Mouse (Mus musculus) heart, adult 11 months (tissue): ENCODE measurements around the gene Tbc1d1.

Experiments
- DNase-seq: peaks from one replicate; pipeline ENCODE4 v3.0.0; 2022

Gene Tbc1d1

DNA sequence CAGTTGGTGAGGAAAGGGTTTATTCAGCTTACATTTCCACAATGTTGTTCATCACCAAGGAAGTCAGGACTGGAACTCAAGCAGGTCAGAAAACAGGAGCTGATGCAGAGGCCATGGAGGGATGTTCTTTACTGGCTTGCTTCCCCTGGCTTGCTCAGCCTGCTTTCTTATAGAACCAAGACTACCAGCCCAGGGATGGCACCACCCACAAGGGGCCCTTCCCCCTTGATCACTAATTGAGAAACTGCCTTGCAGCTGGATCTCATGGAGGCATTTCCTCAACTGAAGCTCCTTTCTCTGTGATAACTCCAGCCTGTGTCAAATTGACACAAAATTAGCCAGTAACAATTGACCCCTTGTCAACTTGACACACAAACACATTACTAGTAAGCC is 204.8 kb downstream of the Tbc1d1 start:
- DNase-seq, result peak; percentile 94

DNA sequence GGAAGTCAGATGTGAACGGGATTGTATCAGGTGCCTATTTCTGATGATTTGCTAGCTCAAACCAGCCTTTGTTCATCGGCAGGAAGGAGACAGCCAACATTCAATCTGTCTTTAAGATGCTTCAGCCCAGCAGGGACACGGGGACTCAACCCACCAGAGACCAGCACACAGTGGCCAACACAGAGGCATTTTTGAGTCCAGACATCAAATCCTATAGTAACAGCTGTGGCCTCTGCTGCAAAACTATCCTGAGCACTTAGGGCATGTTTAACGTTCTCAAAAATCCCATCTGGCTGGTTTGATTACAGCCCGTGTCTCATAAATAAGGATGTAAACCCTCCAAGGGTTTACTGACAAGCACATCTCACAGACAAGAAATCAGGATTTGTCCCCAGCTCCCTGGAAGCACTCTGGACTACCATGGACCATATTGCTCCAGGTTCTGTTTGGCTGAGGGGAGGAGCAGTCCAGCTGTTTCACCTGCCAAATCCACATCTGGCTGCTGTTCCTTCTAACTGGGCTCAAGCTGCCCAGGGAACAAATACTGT is 207.8 kb downstream of the Tbc1d1 start:
- no peak for DNase-seq

DNA sequence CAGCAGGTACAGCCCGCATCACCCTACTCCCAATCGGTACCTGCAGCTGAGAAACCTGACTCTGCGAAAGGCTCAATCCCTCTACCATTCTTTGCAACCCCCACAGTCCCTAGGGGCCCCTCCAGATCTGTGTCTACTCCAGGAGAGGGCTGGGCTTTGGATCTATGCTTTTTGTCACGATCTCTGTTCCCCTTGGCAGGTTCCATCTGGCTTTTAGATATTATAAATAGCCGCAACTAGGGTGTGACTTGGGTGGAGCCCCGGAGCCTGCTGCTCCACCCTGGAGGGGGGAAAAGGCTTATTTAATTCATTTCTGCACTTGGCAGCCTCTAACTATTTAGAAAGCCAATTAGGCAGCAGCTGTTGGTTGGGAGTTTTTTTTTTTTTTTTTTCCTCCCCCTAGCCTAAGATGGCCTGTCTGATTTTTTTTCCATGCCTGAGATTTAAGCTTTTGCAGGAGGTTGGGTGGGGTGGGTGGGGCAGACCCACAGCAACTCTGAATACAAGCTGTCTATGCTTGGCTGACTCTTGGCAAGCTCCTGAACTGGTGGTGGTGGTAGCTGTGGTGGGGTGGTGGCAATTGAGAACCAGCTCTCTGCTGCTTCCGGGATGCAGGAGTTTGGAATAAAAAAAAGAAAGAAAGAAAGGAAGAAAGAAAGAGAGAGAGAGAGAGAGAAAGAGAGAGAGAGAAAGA is 208.5 kb downstream of the Tbc1d1 start:
- peak; percentile 99 for DNase-seq

DNA sequence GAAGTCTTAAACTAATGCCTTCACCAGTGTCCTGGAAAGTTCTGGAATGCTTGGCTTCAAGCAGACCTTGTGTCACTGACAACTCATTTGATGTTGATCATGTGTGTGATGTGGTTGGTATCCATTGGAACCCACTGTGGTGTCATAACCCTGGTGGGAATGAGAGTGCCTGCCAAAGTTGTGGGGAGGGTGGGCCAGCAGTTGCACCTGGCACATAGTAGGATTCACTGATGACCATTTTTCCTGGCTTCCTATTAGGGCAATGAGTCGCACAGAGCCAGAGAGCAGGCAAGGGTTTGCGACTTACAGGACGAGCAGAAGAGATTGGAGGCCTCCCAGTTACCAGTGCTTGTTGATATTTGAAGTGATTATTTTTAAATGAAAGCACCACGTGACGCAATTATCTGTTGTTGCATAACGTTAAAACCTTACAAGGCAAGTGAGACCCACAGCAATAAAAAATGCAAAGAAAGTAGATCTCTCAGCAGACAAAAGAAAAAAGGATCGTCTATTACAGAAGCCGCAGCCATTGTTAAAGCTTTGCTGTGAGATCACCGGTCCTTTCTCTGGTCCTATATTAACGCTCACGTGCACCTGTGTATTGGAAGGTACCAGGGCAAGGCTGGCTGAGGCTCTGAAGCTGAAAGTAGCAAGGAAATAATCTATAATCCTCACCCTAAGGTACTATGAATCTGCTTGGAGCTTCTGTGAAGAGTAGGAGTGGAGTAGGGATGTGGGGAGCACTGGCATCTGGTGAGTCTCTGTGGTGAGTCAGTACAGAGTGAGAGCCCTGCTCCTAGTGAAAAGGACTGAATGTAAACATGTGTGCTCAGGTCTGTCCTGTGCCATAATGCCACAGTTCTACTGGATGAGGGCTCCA is 209.3 kb downstream of the Tbc1d1 start:
- peak; percentile 91 for DNase-seq

DNA sequence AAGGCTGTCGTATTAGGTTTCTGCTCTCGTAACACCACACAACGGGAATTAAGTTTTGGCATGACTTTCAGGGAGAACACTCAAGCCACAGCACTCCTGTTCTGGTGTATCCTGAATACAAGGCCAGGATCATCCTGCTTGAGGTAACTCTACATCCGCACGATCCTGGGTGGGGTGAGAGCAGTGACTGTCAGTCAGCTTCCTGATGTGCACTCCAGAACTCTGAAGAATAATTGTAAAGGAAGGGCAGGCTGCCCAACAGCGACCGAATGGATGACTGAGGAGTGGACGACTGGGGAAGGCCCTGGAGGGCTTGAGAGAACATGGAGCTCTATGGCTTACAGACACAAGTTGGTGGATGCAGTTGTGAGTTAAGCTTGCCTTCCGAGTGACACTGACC is 210.0 kb downstream of the Tbc1d1 start:
- peak; percentile 95 for DNase-seq

DNA sequence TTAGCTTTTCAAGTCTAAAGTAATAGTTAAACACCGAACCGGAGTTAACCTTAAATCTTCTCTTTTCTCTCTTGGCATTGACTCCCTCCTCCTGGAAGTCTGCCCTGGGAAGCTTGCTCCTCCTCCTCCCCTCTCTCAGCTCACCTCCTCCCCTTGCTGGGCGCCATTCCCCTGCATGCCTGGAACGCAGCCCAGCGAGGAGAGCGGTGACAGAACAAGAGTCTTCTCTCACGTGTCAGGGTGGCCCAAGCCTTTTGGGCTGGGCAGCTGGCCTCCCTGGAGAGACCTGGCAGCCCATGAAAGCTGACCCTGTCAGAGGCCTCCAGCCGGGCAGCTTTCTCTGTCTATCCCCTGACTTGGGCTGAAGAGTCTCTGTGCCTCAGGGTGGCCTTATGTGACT is 211.3 kb downstream of the Tbc1d1 start:
- peak; percentile 99 for DNase-seq

DNA sequence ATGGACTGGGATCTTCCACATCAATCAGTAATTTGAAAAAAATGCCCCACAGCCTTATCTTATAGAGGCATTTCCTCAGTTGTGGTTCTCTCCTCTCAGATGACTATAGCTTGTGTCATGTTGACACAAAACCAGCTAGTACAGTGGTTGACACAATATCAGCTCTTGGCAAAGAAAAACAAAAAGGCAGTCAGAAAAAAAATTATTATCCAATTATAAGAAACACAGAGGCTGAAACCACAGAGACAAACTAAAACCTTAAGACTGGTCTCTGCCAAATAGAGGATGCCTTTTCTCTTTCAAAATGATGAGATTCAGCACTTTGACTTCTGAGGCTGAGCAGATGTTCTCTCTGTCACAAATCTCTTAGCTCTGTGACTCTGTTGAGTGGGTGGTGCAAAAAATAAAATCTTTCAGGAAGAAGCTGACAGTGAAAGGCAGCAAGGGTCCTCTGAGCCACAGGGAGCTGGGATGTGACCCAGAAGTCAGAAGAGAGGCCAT is 215.3 kb downstream of the Tbc1d1 start:
- DNase-seq, result peak; percentile 97

DNA sequence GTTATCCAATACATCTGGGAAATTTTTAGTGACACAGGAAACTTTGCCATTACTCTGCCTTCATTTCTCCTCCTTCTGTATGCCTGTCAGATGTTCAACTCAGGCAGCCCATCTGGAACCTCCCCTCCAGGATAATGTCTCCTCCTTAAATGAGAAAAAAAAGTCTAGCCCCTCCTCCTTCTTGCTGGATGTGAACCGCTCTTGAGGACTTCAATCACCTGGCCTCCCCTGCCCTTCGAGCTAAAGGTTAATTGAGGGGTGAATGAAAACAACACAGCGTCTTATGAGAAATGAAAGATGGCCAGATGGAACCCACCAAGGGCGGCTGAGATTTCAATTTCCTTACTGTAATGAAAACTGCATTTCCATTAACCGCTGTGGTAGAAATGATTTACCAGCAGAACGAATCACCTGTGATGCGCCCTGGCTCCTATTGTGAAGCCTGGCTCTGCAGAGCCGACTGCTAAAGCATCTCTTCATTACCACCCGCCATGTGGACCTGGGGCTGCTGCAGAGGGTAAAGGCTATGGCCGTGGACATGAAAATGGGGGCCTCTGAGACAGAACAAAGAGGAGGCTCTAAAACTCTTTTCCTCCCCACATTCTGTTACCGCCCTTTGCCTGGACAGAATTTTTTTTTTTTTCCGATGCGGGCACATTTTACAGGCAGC is 216.3 kb downstream of the Tbc1d1 start:
- DNase-seq, result no peak

DNA sequence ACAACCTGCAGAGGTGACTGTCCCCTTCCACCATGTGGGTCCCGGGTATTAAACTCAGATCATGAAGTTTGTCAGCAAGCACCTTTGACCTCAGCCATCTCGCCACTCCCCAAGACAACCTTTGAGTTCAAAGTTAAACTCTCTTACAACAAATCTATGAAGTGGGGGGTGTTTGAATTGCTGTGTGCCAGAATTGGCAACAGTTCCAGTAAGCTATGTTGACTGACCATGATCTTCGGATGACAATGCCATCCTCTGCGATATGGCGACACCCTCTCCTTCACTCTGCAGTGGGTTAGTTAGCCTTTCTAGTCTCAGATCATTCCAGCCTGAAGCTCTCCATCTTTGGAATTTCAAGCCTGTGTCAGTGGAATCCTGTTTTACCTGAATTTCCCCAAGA is 217.6 kb downstream of the Tbc1d1 start:
- DNase-seq, result no peak

DNA sequence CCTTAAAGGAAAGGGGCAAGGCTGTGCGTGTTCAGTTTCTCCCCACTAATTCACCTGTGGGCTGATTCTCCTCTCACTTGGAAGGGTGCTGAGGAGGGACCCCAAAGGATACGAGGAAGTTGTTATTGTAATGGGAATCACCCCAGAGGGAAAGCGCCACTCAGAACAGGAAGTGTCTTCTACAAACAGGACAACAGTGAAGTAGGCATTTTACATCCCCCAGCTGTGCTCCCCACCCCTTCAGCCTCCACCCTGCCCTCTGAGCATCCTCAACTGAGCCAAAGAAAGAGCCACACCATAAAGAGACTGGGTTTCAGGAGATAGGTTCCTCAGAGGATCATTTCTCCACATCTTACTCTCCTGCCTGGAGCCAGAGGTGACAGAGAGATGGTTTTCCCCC is 219.7 kb downstream of the Tbc1d1 start:
- peak; percentile 95 for DNase-seq

DNA sequence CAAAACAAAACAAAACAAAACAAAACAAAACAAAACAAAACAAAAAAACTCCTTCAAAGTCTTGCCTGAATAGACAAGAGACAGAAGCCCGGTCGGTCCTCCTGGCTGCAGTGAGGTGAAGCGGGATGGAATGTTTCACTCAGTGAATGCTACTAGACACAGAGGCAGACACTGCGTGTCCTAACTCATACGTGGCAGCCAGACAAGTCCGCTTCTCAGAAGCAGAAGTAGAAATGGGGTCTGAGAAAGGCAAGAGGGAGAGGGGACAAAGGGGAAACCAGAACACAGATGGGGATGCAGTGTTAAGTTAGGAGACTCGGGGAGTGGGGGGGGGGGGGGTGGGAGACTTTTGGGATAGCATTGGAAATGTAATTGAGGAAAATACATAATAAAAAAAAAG is 220.4 kb downstream of the Tbc1d1 start:
- peak; percentile 95 for DNase-seq

DNA sequence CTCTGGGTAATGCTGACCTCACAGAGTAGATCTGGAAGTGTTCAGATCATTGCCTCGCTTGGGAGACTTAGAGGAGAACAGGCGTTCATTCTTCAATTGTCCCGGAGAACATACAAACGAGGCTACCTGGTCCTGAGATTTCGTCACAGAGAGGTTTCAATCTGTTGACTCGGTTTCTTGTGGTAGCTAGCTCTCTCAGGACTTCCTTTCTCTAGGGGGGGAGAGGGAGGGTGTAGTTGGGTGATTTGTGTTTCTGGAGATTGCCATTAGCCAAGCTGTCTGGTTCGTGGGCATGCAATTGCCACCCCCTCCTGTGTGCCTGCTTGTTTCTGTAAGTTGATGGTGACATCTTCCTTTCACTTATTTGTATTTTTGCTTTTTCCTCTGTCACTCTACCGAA is 221.6 kb downstream of the Tbc1d1 start:
- DNase-seq, result peak; percentile 90

DNA sequence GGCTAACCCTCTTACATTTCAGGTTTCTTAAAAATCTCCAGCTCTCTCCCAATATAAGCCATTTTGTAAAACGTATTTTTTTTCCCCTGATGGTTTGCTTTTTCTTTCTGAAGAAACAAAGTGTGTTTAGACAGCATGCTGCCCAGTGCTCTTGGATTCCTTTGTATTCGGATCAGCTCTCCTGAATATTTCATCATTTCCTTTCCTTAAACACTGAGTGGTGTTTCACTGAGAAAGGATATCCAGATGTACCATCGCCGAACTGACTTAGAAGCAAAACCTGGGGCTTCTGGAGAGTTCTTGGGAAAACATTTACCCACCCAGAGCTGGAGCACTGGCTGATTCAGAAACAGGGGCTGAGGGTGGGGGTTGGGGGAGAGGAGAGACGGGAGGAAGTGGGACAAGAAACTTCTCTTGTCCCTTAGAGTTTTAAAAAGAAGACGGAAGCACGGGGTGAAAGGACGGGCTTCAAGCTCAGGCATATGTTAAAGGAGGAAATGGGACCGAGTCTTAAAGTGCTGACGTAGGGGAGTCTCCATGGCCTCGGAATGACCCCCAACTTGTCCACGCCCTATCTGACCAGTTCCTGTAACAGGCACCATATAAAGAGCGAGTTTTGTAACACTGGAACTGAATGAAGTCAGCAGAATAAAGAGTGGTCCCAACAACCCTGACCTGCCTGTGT is 222.6 kb downstream of the Tbc1d1 start:
- DNase-seq, result peak; percentile 98

DNA sequence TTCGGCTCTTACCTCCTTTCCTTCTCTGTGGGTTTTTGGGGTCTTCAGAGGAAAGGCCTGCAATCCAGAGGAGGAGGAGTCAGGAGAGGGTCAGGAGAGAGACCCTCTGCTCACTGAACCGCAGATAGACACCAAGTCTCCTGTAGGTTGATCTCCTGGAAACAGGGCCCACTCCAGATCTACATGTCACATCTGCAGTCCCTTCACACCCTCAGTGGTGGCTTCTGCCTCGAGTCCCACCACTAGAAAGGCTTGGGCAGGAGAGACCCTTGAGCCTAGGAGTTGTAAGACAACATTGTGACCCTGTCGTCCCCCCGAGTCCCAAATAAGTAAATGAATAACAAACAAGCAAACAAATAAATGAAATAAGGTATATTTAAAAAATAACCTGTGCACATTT is 223.7 kb downstream of the Tbc1d1 start:
- DNase-seq, result peak; percentile 91

DNA sequence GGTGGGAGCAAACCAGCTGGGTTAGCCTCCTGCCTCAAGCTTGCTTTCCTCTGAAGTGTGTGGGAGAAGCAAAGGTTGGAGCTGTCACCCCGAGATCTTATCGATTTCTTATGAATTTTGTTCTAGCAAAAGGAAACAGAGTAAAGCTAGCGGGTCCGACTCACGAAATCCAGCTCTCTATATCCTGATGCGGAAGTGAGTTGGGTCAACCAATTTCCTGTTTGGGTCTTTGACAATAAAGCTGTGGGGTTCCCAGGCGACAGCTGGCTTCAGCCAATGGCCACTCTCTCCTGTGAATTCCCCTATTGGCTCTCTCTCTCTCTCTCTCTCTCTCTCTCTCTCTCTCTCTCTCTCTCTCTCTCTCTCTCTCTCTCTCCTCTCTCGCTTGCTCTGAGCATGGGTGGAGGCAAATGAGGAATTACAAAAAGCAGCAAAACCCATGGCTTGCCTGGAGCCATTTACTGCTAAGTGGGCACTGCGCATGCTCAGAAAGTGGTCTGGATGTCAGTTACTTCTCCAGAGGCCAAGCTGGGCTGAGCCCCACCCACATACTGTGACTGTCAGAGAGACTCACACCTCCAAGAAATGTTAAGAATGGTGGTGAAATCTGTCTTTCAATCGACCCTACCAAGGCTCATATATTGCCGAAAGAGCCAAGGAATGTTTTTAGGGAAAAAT is 224.7 kb downstream of the Tbc1d1 start:
- peak; percentile 98 for DNase-seq

DNA sequence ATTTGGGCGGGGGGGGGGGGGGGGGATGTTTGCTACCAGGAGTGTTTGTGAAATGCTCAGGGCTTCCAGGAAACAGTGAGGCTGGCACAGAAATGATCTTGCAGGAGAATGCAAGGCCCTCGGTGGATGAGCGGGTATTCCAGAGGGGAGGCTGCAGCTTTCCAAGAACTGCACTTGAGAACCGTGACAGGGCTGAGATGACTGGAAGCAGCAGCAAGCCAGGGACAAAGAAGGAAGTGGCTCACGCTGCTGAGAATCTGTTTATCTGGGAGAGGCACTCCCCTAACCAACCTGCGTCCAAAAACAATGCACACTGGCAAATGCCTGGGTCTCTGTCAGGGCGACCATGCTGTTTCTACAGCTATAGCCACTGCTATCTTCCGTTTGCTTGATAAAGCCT is 225.4 kb downstream of the Tbc1d1 start:
- peak; percentile 92 for DNase-seq

DNA sequence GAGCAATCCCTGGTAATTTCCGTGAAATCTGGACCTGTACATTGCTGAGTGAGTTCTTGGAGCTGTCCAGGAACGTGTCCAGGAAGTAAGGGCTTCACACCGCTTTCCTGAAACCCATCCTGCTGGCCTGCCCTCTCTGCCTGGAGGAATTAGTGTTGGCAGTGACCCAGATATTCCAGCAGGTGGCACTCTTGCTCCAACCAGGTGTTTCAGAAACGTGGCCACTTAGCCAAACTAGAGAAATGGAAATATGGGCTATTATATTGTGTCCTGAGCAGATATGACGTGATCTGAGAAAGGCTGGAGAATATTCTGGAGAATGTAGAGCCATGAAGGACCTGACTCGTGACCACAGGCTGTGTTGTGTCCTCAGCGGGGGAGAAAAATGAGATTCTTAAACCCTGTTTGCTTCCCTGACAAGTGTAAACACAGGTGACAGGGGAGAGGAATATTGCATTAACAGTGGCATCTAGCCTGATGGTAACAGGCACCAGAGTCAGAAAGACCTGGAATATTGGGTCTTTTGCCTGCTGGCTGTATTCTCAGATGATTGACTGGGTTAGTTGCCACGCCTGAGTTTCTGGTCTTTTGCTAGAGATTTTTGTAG is 226.4 kb downstream of the Tbc1d1 start:
- peak; percentile 98 for DNase-seq

DNA sequence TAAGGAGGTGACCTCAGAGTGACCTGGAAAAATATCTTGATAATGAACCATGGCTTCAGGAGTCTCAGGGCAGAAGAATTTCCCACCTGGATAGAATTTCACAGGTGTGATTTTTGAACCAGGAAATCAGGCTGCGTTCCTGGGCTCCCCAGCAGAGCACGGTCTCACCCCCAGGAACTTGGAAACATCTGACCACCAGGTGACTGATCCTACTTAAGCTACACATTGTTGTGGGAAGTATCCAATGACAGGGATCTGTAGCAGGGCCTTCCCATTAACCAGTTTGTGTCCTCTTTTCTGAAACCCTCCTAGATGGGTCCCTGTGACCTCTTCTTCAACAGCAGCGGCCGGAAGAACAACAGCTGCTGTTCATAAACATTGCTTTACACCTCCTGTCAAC is 227.1 kb downstream of the Tbc1d1 start:
- no peak for DNase-seq

DNA sequence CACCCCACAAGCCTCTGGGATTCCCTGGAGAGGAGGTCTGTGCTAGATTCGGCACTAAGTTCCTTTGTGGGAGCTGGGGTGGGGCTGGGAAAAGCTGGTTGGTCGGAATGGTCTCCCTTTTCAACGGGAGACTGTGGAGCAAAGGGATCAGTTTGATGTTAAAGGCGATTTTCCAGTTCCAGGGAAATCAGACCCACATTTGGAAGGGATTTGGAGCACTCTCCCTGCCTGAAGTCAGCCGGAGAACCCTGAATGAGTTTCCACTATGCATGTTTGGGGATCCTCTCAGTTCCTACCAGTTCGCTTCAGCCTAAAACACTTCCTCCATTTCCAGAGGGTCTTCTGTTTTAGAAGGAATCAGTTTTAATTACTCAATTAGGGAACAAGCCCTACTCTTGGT is 228.4 kb downstream of the Tbc1d1 start:
- peak; percentile 61 for DNase-seq

DNA sequence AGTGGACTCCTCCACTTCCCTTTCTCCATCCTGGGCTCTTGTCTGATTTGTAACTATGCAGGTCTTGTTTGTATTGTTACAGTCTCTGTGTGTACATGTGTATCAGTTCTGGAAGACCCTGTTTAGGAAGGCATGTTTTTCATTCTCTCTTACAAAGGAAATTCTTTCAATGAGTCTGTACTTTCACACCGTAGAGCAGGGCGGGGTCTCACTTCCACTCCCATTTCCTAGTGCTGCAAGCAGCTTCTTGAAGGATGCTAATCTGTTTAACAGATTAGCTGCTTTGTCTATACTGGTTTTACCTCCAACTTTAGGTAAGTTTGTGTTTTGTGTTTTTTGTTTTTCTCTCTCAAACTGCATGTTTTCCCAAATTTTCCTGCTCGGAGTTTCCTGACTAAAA is 230.9 kb downstream of the Tbc1d1 start:
- peak; percentile 92 for DNase-seq

DNA sequence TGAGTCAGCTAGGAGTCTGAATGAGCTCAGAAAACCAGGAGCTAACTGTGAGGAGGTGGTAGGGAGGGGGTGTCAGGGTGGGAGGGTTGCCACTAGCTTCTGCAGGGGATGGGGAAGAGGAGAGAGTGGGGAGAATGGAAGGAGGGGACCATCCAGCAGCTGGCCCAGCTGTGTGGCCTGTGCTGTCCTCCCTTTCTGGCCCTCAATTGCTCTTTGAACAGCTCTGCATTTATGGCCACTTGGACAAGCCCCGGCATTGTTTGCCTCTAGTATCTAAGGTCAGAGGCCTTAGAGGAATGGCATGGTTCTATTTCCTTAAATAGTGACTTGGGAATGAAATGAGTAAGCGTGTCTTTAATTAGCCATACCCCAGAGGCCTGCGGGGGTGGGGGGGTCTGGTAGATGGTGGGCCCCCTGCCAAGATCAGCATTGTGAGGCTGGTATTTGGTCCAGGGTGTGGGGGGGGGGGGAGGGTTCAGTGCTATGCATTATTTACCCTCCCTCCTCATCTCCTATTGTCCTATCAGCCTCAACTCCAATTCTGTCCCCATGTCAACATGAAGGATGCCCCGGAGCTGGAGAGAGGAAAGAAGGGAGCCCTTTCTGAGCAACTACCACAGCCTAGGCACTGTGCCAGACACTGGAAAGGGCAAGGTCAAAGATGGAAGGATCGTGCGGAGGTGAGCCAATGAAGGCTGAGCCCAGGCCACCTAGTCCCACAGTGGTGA is 233.3 kb downstream of the Tbc1d1 start:
- peak; percentile 95 for DNase-seq
